Mouse (Mus musculus) MEL (cell line): ENCODE results near the gene Vdac1. TPM values are rescaled to one million over a fixed set of nuclear protein-coding genes. Genes with fewer than 3 reads are reported as not detected.

ENCODE experiments used
- DNase-seq: peaks from one replicate; pipeline ENCODE4 v3.0.0; 2011; ENCODE audit warnings: low read depth, low spot score
- H3K27ac ChIP-seq: 2 replicates; pipeline ENCODE4 v1.5.1; 2012; ENCODE audit warnings: low read depth, mild to moderate bottlenecking, control low read depth, low read length, moderate library complexity; ENCODE audit not compliant: control insufficient read depth
- H3K27me3 ChIP-seq, 2 experiments: fragments of 150-350 bp in 1 of 2; sonication (generic) in 1 of 2; 2 replicates each; pipeline ENCODE4 v1.6.1; 2012; ENCODE audit warnings: low read length in 2 of 2, mild to moderate bottlenecking in 2 of 2, improper control_type of control experiment in 1 of 2, moderate library complexity in 1 of 2; ENCODE audit not compliant: insufficient read depth in 2 of 2, control insufficient read depth in 1 of 2
- H3K36me3 ChIP-seq, 2 experiments: 2 replicates each; pipeline ENCODE4 v1.6.1; 2012 to 2014; ENCODE audit warnings: low read length in 2 of 2, improper control_type of control experiment in 1 of 2, inconsistent platforms in 1 of 2, mild to moderate bottlenecking in 1 of 2; ENCODE audit not compliant: insufficient read depth in 2 of 2, control insufficient read depth in 1 of 2
- H3K4me1 ChIP-seq, 2 experiments: fragments of 150-350 bp in 1 of 2; sonication (generic) in 1 of 2; 2 replicates each; pipeline ENCODE4 v1.6.1; 2012; ENCODE audit warnings: low read length in 2 of 2, improper control_type of control experiment in 1 of 2, mild to moderate bottlenecking in 1 of 2; ENCODE audit not compliant: insufficient read depth in 2 of 2, control insufficient read depth in 1 of 2
- H3K4me3 ChIP-seq, 2 experiments: fragments of 150-350 bp in 1 of 2; sonication (generic) in 1 of 2; 2 replicates each; pipeline ENCODE4 v1.5.1; 2012; ENCODE audit warnings: low read depth in 2 of 2, low read length in 2 of 2, mild to moderate bottlenecking in 2 of 2, moderate library complexity in 2 of 2, control low read depth in 1 of 2, improper control_type of control experiment in 1 of 2; ENCODE audit not compliant: control insufficient read depth in 1 of 2, insufficient read depth in 1 of 2
- H3K79me2 ChIP-seq: 2 replicates; pipeline ENCODE4 v1.6.1; 2012; ENCODE audit warnings: mild to moderate bottlenecking, low read length, moderate library complexity; ENCODE audit not compliant: control insufficient read depth, poor library complexity, insufficient read depth
- H3K9ac ChIP-seq: 2 replicates; pipeline ENCODE4 v1.6.1; 2012; ENCODE audit warnings: low read depth, mild to moderate bottlenecking, control low read depth, low read length, moderate library complexity; ENCODE audit not compliant: control insufficient read depth, poor library complexity, severe bottlenecking
- H3K9me3 ChIP-seq: fragments of 150-350 bp; sonication (generic); replicated peaks from 2 replicates; pipeline ENCODE4 v1.6.1; 2012; ENCODE audit warnings: mild to moderate bottlenecking, low read length, improper control_type of control experiment, moderate library complexity; ENCODE audit not compliant: insufficient read depth
- CHD1 ChIP-seq: IDR thresholded peaks from 2 replicates; pipeline ENCODE4 v1.6.1; 2012; ENCODE audit warnings: low read depth, mild to moderate bottlenecking, inconsistent platforms, low read length, improper control_type of control experiment
- CHD2 ChIP-seq: IDR thresholded peaks from 2 replicates; pipeline ENCODE4 v1.6.1; 2011; ENCODE audit warnings: low read length, improper control_type of control experiment
- CTCF ChIP-seq, 3 experiments: IDR thresholded peaks in 2 of 3; conservative IDR thresholded peaks in 1 of 3; 2 replicates each; pipeline ENCODE4 v1.5.1; 2011 to 2012; ENCODE audit warnings: low read length in 3 of 3, low read depth in 2 of 3, mild to moderate bottlenecking in 2 of 3, improper control_type of control experiment in 1 of 3, inconsistent platforms in 1 of 3, mixed read lengths in 1 of 3, moderate library complexity in 1 of 3; ENCODE audit not compliant: control insufficient read depth in 1 of 3, insufficient read depth in 1 of 3, poor library complexity in 1 of 3, severe bottlenecking in 1 of 3
- ELF1 ChIP-seq: IDR thresholded peaks from 2 replicates; pipeline ENCODE4 v1.6.1; 2014; ENCODE audit warnings: low read depth, mild to moderate bottlenecking, inconsistent platforms, low read length, improper control_type of control experiment, moderate library complexity
- EP300 ChIP-seq, 2 experiments: IDR thresholded peaks; 2 replicates each; pipeline ENCODE4 v1.6.1; 2011; ENCODE audit warnings: improper control_type of control experiment in 2 of 2, low read length in 2 of 2, low read depth in 1 of 2, mild to moderate bottlenecking in 1 of 2
- ETS1 ChIP-seq: IDR thresholded peaks from 2 replicates; pipeline ENCODE4 v1.6.1; 2012; ENCODE audit warnings: low read depth, mild to moderate bottlenecking, inconsistent platforms, low read length, improper control_type of control experiment, moderate library complexity
- GABPA ChIP-seq: IDR thresholded peaks from 2 replicates; pipeline ENCODE4 v1.6.1; 2012; ENCODE audit warnings: low read depth, mild to moderate bottlenecking, inconsistent platforms, low read length, improper control_type of control experiment, moderate library complexity
- HCFC1 ChIP-seq: IDR thresholded peaks from 2 replicates; pipeline ENCODE4 v1.6.1; 2012; ENCODE audit warnings: low read depth, mild to moderate bottlenecking, inconsistent platforms, low read length, improper control_type of control experiment, moderate library complexity
- MAFK ChIP-seq: IDR thresholded peaks from 2 replicates; pipeline ENCODE4 v1.6.1; 2011; ENCODE audit warnings: low read depth, mild to moderate bottlenecking, low read length, improper control_type of control experiment, borderline replicate concordance
- MAX ChIP-seq: IDR thresholded peaks from 2 replicates; pipeline ENCODE4 v1.6.1; 2011; ENCODE audit warnings: low read length, improper control_type of control experiment
- MEF2A ChIP-seq: IDR thresholded peaks from 2 replicates; pipeline ENCODE4 v1.6.1; 2014; ENCODE audit warnings: low read depth, mild to moderate bottlenecking, inconsistent platforms, low read length, improper control_type of control experiment; ENCODE audit not compliant: poor library complexity, insufficient replicate concordance, severe bottlenecking; ENCODE audit errors: extremely low read depth
- MYB ChIP-seq: IDR thresholded peaks from 2 replicates; pipeline ENCODE4 v1.6.1; 2011; ENCODE audit warnings: mild to moderate bottlenecking, low read depth, low read length, improper control_type of control experiment
- MYC ChIP-seq: IDR thresholded peaks from 2 replicates; pipeline ENCODE4 v1.6.1; 2011; ENCODE audit warnings: low read depth, mild to moderate bottlenecking, low read length, improper control_type of control experiment, moderate library complexity
- NELFE ChIP-seq: IDR thresholded peaks from 2 replicates; pipeline ENCODE4 v1.6.1; 2011; ENCODE audit warnings: low read depth, low read length, improper control_type of control experiment
- POLR2AphosphoS5 ChIP-seq: IDR thresholded peaks from 2 replicates; pipeline ENCODE4 v1.6.1; 2012; ENCODE audit warnings: low read depth, borderline replicate concordance, mild to moderate bottlenecking, inconsistent platforms, low read length, moderate library complexity, mixed read lengths
- SIN3A ChIP-seq: IDR thresholded peaks from 2 replicates; pipeline ENCODE4 v1.6.1; 2012; ENCODE audit warnings: low read length, improper control_type of control experiment, inconsistent platforms
- TBP ChIP-seq: IDR thresholded peaks from 2 replicates; pipeline ENCODE4 v1.8.0; 2011; ENCODE audit warnings: low read depth, low read length, improper control_type of control experiment
- TCF12 ChIP-seq: IDR thresholded peaks from 2 replicates; pipeline ENCODE4 v1.6.1; 2014; ENCODE audit warnings: low read depth, mild to moderate bottlenecking, inconsistent platforms, low read length, improper control_type of control experiment, moderate library complexity
- USF2 ChIP-seq, 2 experiments: IDR thresholded peaks; 2 replicates each; pipeline ENCODE4 v1.6.1; 2011 to 2012; ENCODE audit warnings: improper control_type of control experiment in 2 of 2, low read length in 2 of 2, borderline replicate concordance in 1 of 2, inconsistent platforms in 1 of 2, low read depth in 1 of 2, mild to moderate bottlenecking in 1 of 2; ENCODE audit not compliant: insufficient read depth in 1 of 2
- ZC3H11A ChIP-seq: IDR thresholded peaks from 2 replicates; pipeline ENCODE4 v1.6.1; 2012; ENCODE audit warnings: low read depth, mild to moderate bottlenecking, inconsistent platforms, low read length, improper control_type of control experiment
- ZNF384 ChIP-seq: IDR thresholded peaks from 2 replicates; pipeline ENCODE4 v1.6.1; 2012; ENCODE audit warnings: low read depth, mild to moderate bottlenecking, inconsistent platforms, low read length, improper control_type of control experiment
- polyA plus RNA-seq, 2 experiments: library from polyadenylated mRNA; stranded (reverse) in 1 of 2; unstranded in 1 of 2; fragments of >175 nt in 1 of 2; fragments of >200 nt in 1 of 2; gene quantifications; 2 replicates each; pipeline versions ENCODE4 v1.2.1 to v1.2.4; 2012; ENCODE audit warnings: low replicate concordance in 2 of 2, low read depth in 1 of 2; ENCODE audit not compliant: insufficient read length in 2 of 2, insufficient read depth in 1 of 2, missing spikeins in 1 of 2
- total RNA-seq: library from RNA; depleted of rRNA; stranded (reverse); fragments of 300-350 nt; gene quantifications from 2 replicates; pipeline ENCODE4 v1.2.3, GENCODE M21; 2012

Gene Vdac1
- total and polyA plus RNA-seq, 3 experiments = 257 to 389 (median 381) TPM

DNA sequence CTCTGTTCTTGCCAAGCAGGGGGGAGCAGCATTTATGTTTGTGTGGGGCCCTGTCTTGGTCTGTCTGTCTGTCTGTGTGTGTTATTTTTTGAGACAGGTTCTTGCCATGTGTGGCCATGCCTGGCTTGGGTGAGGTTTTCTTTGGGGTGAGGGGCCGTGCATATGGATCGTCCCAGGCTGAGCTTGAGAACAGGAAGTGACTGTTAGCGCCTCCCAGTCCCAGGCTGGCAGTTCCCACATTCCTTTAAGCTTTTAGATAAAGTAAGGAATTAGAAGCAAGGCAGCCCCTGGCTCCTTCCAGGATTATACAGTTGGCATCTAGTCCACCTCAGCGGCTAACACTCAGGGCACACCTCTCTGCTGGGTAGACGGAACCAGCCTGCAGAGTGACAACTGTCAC is 48.7 kb downstream of the Vdac1 start:
- peaks cover 2 to 9% of the 10 kb centered on the region in 2 experiments; a peak in 3 of 4 replicates for H3K36me3 ChIP-seq
- TF ChIP-seq ZC3H11A = no peak
- no peak for TF ChIP-seq EP300 (IDR thresholded peaks at IDR 0.05; ENCODE audit: low read depth in 1 of 2, low read length in 2 of 2)

DNA sequence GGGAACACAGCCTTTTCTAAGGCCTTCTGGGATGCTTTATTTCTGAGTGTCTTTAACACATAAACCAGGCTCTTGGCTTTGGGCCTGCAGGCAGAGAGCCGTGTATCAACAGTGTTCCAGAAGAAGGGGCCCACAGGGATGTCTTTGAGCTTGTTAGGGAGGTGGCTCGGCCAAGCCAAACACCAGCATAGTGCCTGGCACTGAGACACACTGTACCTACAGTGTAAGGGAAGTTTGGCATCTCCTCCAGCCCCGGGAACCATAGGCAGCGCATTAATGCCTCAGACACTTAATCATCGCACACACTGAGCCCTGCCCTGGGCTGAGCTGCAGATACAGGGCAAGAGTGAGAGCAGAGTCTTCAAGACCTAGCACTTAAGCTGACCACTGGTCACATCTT is 57.7 kb downstream of the Vdac1 start:
- H3K4me1 ChIP-seq = peaks cover 0 to 3% of the 10 kb centered on the region in 2 experiments; a peak in 1 of 4 replicates
- H3K9me3 ChIP-seq = no peaks in the 10 kb centered on the region
- H3K79me2 ChIP-seq = no peaks in the 10 kb centered on the region
- no peak overlapping the region for H3K9ac ChIP-seq
- no peak overlapping the region for H3K27ac ChIP-seq
- no peaks in the 10 kb centered on the region for H3K36me3 ChIP-seq
- TF ChIP-seq MAX (no peak), ELF1 (no peak), TBP (no peak), CTCF (IDR thresholded peaks at IDR 0.05 in 2 of 3, conservative IDR thresholded peaks at IDR 0.05 in 1 of 3; ENCODE audit: control insufficient read depth in 1 of 3, insufficient read depth in 1 of 3, low read depth in 2 of 3, low read length in 3 of 3, poor library complexity in 1 of 3, severe bottlenecking in 1 of 3) (no peak), EP300 (IDR thresholded peaks at IDR 0.05; ENCODE audit: low read depth in 1 of 2, low read length in 2 of 2) (no peak), ETS1 (no peak), MYC (no peak), GABPA (no peak)
- TF ChIP-seq, all 39 proteins: peak for 0
- H3K4me3 ChIP-seq = no peak overlapping the region
- no peaks in the 10 kb centered on the region for H3K27me3 ChIP-seq
- no peak for DNase-seq

More for the DNA sequence above, 48.7 kb downstream of the Vdac1 start:
- Histone ChIP-seq H3K4me3 (no peak overlapping the region), H3K9me3 (no peaks in the 10 kb centered on the region), H3K9ac (no peak overlapping the region), H3K27me3 (no peaks in the 10 kb centered on the region), H3K4me1 (no peaks in the 10 kb centered on the region; a peak in 1 of 4 replicates), H3K79me2 (no peaks in the 10 kb centered on the region), H3K27ac (no peak overlapping the region)
- DNase-seq = no peak

DNA sequence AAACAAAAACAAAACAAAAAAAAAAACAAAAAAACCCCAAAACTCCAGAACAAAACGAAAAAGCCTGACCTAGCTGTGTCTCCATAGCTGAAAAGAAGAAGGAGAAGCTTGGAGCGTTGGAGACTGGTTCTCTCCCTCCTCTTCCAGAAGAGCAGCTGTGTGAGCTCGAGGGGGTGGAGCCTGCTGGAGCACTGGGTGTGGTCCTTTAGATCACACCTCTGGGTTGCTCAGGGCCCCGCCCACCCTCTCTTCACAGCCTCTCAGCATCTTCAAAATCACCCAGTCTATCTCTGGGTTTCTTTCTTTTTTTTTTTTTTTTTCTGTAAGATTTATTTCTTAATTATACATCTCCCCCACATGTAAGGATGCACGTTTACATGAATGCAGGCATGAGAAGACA is 58.6 kb downstream of the Vdac1 start:
- TF ChIP-seq GABPA = no peak
- TF ChIP-seq MYC = no peak
- no peak for TF ChIP-seq USF2 (IDR thresholded peaks at IDR 0.05; ENCODE audit: borderline replicate concordance in 1 of 2, insufficient read depth in 1 of 2, low read depth in 1 of 2, low read length in 2 of 2)
- no peak for TF ChIP-seq ETS1
- no peak for TF ChIP-seq HCFC1
- TF ChIP-seq CTCF (IDR thresholded peaks at IDR 0.05 in 2 of 3, conservative IDR thresholded peaks at IDR 0.05 in 1 of 3; ENCODE audit: control insufficient read depth in 1 of 3, insufficient read depth in 1 of 3, low read depth in 2 of 3, low read length in 3 of 3, poor library complexity in 1 of 3, severe bottlenecking in 1 of 3) = no peak
- TF ChIP-seq CHD2 = no peak
- TF ChIP-seq CHD1 = no peak
- no peak for TF ChIP-seq TCF12
- TF ChIP-seq EP300 (IDR thresholded peaks at IDR 0.05; ENCODE audit: low read depth in 1 of 2, low read length in 2 of 2) = no peak
- TF ChIP-seq MEF2A = no peak
- no peak for TF ChIP-seq ZNF384
- no peak for TF ChIP-seq MYB
- no peak for TF ChIP-seq ZC3H11A
- TF ChIP-seq NELFE = no peak
- TF ChIP-seq POLR2AphosphoS5 = no peak
- TF ChIP-seq MAFK = no peak
- no peak for TF ChIP-seq SIN3A
- H3K27ac ChIP-seq = no peak overlapping the region
- H3K36me3 ChIP-seq = no peaks in the 10 kb centered on the region
- H3K9me3 ChIP-seq = no peaks in the 10 kb centered on the region
- peaks cover 0 to 3% of the 10 kb centered on the region in 2 experiments; a peak in 1 of 4 replicates for H3K4me1 ChIP-seq
- DNase-seq = peak; percentile 70
- H3K4me3 ChIP-seq = no peak overlapping the region
- H3K79me2 ChIP-seq = no peaks in the 10 kb centered on the region
- no peaks in the 10 kb centered on the region for H3K27me3 ChIP-seq
- no peak overlapping the region for H3K9ac ChIP-seq
